Mouse (Mus musculus) erythroblast, embryonic 14.5 days (primary cell): Measurements from ENCODE around the gene Ncaph2.

Experiments
- GATA1 ChIP-seq: IDR thresholded peaks from 2 replicates; pipeline ENCODE4 v1.6.1; 2012; ENCODE audit warnings: low read length, inconsistent platforms, mixed read lengths
- TAL1 ChIP-seq: IDR thresholded peaks from 3 replicates; pipeline ENCODE4 v1.6.1; 2012; ENCODE audit warnings: low read length, inconsistent platforms, mixed read lengths

- TF ChIP-seq GATA1 (no peak), TAL1 (no peak)
These were observed 51.2 kb downstream of the Ncaph2 start for GRCm38 (mm10) chr15:89406691-89407090.
